Mouse (Mus musculus): Measurements from ENCODE around the gene Susd4.

- TF ChIP-seq CTCF (IDR thresholded peaks at IDR 0.05; ENCODE audit: borderline replicate concordance, control insufficient read depth, extremely low read depth, insufficient read depth, low read length, poor library complexity) (no peak), POLR2A (IDR thresholded peaks at IDR 0.05; ENCODE audit: control insufficient read depth, extremely low read depth, insufficient read depth, low read length, poor library complexity) (no peak)
Measured at GRCm38 (mm10) chr1:182785504-182785903, 21.8 kb downstream of the Susd4 start.

Data from thymus, adult 2 months (tissue).